Mouse (Mus musculus): ENCODE data around the gene Ccdc96.

Ccdc96 gene

DNA sequence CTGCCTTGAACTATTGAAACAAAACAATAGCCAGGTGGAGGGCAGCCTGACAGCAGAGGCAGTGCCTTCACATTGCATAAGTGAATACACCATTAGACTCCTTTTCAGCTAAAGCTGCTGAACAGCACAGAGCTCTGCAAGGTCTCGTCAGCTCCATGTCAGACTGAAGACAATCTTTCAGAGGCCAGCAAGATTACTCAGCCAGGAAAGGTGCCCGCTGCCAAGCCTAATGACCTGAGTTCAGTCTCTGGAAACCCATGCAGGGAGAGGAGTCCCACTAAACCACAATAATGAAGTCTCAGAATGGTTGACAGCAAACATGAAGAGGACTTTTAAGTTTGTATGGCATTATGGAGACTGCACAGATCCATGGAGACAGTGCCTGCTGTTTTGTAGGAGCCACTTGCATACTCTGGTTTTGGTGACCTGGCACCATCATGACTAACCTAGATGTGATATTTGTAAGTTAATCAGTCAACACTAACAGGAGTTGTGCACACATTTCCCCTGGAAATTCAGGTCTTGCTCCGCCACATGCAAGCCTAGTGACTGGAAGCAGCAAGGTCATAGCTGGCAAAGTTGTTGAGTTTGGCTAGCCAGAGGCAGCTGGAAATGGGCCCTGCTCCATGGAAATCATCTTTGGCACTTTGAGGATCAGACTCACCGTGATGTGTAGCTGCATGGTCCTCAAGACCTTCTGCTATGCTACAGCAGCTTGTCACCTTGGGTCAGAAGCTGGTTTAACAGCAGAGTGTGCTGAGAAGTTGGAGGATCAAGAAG, 11.3 kb upstream of the Ccdc96 start:
- no peak for DNase-seq (ENCODE audit: low read depth)

DNA sequence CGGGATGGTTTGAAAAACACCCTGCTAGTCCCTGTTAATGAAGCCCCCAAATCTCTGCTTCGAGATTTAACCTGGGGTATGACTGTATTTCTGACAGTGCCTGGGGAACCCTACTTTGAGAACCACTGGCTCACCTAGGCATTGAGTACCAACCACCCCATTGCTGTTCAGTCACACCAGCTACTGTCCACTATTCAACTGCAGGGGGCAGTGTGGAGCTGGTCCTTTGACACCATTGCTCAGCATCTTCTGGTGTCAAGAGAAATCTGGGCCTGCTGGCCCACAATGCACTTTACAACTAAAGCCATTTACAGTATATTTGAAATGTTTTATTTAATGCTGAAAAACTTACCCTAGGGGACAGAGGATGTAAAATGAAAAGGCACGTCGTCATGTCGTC, 10.1 kb upstream of the Ccdc96 start:
- DNase-seq (ENCODE audit: low read depth), result peak; percentile 78

DNA sequence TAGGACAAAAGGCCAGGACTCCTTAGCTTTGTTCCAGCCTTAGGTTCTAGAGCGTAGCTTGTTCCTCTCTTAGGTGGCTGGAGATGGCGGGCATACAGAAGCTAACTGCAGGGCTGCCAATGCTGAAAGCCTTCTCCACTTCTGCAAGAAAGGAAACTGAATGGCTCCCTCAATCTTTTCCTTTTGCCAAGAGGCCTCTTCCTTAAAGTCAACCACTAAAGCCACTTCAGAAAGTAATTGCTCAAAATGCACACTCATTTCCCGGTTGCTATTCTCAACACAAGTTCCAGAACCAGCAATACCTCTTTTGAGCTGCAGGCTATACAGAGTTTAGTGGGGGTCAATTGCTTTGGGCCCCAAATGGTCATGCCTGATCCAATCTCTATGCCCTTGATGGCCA, 6.9 kb upstream of the Ccdc96 start:
- peak; percentile 81 for DNase-seq (ENCODE audit: low read depth)

DNA sequence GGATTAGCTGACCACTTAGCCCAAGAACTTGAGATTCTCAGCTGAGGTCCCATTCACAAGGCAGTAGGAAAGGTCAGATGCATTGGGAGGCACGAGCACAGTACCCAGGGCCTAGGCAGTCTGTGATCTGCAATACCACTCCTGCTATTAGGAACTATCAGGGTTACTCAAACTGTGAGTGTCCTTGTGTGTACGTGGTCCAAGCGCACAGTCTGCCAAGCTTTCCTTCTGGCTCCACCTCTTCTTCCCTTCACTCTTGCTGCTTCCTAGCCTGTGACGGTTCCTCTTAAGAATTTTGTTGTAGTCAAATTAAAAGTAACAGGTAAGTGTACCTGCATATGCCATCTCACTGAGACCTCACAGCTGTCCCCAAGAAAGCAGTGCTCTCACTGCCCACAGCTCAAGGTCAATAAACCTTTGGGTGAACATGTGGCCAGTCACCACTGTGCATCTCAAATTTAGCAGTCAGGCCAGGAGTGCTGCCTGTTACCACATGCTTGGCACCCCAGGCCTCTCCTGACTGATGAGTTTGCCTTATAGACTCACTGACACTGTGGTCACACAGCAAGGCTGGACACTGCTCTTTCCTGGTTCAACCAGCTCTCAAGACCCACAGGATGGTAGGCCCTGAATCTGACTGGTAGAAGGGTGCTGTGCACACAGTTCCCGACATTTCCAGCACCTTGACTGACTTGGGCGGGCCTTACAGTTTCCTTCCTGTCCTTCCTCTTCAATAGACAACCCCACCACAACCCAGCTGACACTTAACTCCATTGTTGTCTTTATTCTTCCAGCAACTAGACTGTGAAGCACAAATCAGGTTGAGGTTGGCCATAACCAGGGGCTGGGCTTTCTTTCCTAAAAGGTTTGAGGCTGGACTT, 5.6 kb upstream of the Ccdc96 start:
- peak; percentile 39 for DNase-seq (ENCODE audit: low read depth)

DNA sequence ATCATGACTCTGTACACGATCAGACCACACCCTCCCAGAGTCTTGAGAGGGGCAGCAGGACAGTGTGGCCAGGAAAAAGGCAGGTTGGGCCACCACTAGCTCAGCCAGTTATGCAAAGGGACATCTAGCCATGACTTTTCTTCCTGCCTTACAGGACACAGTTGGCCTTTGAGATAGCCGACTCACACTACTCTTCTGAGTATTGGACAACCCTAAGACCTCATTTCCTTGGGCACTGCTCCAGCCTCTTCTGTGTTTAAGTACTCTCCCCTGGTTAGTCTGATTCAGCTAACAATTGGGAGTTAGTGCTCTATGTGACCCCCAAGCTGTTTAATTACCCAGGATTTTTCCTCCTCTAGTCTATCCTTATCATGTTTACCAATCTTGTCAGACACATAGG, 4.7 kb upstream of the Ccdc96 start:
- DNase-seq (ENCODE audit: low read depth), result peak; percentile 71

DNA sequence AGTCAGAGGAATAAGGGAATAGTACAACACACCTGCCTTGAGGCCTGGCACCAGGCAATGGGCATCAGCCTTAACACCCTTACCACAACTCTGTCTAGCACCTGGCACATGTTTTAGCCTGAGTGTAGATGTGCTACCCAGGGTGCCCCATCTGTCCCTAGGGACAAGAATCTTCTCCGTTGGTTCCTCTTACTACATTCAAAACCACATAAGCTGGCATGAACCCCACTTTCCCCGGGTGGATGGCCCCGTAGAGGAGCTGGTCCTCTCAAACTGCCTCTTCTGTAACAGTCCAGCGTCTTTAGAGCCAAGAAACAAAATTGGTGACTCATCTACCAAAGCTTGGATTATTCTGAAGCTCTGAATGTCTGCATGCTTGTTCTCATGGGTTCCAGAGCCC, 4.0 kb upstream of the Ccdc96 start:
- no peak for DNase-seq (ENCODE audit: low read depth)

DNA sequence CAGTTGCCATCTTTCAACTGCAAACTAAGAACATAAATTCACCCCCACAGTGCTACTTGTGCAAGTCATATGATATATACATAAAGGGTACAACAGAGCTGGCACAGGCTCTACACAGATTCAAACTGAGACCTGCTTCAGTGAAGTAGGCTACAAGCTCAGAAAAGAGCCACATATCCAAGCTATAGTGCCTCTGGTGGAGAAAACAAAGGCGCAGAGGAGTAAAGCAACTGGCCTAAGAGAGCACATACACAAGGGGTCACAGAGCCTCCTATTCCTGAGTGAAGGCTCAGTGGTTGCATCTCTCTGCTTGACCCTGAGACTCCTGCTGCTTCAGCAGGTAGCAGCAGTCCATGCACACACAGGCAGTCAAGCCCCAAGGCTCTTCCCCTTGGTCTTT, 3.3 kb upstream of the Ccdc96 start:
- DNase-seq (ENCODE audit: low read depth), result peak; percentile 23

DNA sequence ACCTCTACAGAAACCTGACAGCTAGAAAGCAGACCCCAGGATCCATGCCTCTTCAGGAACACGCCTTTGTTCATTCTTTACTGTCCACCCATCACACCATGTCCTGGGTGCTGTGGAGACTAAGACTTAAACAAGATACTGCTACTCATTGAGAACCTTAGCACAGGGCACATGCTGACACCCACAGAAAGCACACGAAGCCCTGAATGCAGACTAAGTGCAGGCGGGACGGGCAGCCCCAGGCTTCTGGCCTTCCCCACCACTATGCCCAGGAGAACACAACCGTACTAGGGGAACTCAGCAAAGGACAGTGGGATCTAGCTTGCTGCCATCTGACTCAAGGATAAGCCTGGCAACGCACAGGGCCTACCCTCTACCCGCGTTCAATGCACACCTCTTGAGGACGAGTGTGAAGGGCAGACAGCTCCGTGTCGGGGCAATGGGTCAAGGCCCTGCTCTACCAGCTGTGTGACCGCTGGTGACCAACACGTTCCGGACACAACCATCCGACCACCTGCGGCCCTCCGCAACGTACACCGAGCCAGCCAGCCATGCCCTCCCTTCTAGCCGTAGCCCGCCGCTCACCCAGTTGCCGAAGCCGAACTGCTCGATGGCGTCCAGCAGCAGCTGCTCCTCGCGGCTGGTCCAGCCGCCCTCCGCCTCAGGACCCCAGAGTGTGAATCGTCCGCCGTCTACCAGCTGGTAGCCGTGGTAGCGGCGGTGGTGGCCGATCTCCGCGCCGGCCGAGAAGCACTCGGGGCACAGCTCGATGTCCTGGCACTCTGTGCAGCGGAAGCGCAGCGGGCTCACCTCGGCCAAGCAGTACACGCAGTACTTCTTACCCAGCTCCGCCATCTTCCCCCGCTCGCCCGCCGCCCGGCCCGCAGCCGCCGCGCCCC, 936 bp upstream of the Ccdc96 start:
- peak; percentile 47 for DNase-seq (ENCODE audit: low read depth)

DNA sequence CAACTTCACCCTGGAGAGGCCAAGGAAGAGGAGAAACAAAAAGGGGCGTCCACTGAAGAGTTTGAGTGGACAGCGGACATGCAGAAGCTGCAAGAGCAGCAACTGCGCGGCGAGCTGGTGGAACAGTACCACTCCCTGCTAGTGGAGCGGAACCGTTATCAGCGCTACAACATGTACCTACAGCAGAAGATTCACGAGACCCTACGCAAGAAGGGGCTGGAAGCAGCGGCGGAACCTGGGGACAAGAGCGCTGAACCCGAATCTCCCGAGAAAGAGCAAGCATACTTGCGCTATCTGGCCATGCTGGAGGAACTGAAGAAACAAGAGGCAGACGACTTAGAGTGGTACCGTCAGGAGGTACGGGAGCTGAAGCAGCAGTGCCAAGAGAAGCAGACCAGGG, 918 bp downstream of the Ccdc96 start:
- DNase-seq (ENCODE audit: low read depth), result no peak

DNA sequence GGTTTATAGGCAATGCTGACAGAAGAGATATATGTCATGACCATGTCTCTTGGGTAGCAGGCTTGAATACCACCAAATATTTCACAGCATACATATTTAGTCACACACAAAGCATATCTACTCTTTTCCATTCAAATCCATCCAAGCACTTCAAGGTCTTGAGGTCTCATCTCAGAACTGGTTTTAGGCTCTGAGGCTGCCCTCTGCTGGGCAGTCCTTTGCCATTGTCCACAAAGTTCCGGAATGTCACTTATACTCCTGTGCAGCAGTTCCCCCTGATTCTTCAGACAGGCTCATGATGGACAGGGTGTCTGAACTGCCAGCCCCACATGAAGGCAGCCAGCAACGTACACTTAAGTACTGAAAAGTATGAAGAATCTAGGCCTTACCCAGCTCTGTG, 4.8 kb downstream of the Ccdc96 start:
- peak; percentile 53 for DNase-seq (ENCODE audit: low read depth)

DNA sequence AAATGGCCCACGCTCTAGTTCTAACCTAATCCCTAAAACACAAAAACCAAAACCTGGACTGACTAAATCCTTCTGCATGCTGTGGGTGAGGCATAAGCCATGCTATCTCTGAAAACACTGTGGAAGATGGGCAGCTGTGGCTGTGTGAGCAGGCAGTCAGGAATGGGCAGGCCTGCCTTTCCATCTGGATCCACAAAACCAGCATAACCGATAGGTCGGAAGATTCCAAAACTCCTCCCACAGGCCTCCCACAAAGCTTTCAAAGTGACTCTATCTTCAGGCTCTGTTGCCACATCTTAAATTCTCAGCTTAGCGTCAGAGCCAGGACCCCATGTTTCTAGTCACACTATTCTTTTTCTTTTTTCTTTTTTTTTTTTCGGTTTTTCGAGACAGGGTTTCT, 9.5 kb downstream of the Ccdc96 start:
- DNase-seq (ENCODE audit: low read depth), result no peak

DNA sequence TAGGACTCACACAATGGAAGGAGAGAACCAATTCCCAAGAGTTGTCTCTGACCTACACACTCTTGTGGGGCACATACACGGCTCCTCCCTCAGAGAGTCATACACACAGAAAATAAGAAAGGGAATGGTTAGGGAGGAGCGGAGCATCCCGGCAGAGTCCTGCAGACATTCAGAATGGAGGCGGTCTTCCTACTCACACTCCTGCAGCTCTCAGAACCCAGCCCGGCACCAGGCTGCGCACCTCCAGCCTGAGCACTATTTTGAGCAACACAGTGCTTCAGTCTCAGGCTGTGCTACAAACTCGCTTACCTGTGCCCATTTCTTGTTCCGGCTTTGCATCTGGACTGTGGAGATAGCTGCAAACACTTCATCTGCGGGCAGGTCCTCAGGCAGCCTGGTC, 10.3 kb downstream of the Ccdc96 start:
- DNase-seq (ENCODE audit: low read depth), result no peak

DNA sequence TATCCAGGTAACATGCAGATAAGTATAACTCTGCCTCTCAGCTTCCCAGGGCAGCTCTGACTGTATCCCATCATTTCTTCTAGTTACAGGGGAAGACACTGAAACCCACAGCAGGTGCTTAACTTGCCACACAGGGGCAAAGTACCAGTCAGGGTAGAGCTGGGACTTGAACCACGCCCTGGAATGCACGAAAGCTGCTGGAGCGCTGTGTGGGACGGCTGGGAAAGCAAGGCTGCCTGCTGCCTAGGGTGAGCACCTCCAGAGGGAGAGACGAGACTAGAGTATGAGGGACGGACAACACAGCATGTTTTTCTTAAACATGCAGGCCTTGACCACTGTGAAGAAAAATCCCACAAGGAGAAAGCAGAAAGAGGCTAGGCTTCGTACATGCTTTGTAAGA, 20.8 kb downstream of the Ccdc96 start:
- DNase-seq (ENCODE audit: low read depth), result no peak

DNA sequence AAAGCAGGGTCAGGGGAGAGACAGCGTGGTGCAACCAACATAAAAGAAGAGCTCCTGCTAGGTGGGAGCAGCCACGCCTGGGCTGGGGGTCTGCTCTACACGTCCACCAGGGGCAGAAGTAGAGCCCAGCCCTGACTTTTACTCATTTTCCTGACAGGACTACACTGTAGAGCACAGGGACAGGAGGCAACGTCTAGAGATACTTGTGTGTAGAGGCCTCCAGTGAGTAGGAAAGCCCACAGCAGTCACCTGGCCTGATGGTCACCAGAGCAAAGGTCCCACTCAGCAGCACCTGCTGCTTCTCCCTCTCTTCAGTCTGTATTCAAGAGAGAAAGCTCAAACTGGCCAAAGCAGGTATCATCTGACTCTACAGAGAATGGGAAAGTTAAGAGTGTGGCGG, 21.3 kb downstream of the Ccdc96 start:
- DNase-seq (ENCODE audit: low read depth), result no peak

DNA sequence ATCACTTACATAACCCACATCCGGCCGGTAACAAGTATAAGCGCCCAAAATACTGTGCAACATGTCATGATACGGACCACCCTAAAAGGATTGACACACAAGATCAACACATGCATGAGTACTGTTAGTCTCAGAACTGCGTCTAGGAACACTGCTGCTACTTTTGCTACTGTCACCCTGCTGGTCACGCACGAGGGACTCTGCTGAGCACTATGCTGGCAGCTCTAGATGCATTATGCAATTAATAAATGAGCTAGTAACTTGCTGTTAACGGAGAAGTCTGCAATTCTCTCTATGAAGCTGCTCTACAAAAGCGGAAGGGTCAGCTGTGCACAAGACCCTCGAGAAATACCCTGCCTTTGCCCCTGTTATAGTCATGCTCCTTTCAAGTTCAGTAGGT, 24.0 kb downstream of the Ccdc96 start:
- no peak for DNase-seq (ENCODE audit: low read depth)

DNA sequence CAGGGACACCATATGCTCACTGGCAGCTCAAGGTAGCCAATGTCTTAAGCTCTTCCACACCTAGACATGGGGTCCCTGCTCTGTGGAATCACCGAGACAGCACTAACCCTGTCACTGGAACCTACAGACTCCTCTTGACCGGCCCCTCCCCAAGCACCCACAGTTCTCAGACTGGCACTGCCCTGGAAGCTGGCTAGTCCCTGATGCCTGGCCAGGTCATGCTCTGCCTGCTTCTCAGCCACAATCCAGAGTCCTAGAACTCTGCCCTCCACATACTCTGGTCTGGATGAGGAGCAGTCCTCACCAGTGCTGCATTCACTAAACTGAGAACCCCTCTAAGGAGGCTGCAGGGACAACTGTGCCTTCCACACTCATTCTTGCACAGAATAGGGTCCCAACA, 26.6 kb downstream of the Ccdc96 start:
- no peak for DNase-seq (ENCODE audit: low read depth)

DNA sequence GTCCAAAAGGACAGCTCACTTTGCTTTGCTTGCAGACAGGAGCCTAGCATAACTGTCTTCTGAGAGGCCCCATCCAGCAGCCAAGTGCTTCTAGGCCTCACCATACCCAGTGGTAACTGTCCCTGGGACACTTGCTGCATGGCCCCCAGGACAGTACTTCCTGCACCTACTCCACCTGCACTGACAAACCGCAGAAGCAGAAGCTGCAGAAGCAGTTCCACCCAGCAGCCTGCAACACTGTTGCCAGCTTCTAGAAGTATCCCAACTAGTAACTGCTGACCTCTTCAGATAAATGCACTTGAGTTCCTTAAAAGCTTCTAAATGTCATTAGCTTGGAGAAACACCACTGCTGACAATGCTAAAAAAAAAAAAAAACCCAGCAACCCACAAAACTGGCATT, 30.7 kb downstream of the Ccdc96 start:
- DNase-seq (ENCODE audit: low read depth), result no peak

DNA sequence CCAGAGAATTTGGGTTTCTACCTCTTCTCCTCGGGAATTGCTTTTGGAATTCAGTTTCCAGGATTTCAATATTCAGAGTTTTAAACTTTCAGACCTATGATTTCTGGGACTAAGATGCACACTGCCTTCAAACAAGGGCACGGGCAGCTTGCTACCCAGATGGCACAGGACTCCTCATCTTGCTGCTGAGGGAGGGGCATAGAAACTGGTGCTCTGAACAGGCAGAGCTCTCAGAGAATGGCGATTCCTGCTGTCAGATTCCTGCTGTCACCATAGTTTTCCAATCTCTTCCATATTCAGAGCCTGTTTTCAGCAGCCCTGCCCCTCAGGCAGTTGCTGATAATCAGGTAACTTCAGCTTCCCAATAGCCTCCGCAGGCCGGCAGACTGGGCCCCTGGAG, 31.2 kb downstream of the Ccdc96 start:
- no peak for DNase-seq (ENCODE audit: low read depth)

DNA sequence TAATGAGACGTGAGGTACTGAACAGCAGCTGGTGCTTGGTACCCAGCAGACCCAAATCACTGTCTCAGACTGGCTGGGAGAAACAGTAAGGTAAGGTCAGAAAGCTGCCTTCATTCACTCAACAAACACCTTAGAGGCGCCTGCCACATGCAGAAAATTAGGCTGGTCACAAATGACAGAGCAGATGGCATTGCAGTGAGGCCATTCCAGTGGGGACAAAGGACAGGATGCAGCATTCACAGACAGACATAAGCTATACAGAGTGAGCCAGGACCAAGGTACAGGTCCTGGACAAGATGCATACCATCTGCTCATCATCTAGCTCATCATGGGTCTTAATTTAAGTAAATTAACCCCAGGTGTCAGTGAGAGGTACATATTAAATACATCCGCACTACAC, 33.2 kb downstream of the Ccdc96 start:
- DNase-seq (ENCODE audit: low read depth), result no peak

DNA sequence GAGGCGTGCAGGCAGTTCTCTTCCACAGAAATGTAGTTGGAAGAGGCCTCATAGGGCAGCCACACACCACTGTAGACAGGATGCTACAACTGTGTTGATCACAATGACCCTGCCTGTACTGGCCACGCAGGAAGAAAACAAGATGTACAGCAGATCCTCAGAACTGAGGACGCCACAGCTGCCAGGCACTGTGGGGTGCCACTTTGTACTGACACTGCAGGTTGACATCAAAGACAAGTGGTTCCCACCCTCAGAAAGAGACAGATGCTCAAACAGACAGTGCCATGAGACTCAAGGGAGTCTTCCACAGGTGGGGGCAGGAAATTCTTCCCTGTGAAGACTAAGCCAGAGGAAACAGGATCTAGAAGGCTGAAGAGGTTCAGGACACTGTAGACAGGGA, 35.4 kb downstream of the Ccdc96 start:
- DNase-seq (ENCODE audit: low read depth), result no peak

DNA sequence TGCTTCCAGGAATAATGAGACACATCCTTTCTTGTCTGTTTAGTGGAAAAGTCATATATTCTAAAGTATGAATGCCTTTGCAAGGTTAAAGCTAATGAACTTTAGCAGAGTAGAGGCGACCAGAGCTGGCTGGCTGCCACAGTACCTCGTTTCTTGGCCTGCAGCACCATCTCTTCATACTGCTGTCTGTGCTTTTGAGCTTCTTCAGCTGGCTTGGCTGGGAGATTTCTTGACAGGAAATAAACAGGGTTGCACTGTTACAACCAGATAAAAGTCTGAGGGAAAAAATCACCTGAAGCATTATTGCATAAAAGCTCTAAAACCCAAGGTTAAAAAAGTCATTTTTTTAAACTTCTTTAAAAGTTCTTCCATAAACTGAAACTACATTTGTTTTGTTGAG, 38.4 kb downstream of the Ccdc96 start:
- no peak for DNase-seq (ENCODE audit: low read depth)

DNA sequence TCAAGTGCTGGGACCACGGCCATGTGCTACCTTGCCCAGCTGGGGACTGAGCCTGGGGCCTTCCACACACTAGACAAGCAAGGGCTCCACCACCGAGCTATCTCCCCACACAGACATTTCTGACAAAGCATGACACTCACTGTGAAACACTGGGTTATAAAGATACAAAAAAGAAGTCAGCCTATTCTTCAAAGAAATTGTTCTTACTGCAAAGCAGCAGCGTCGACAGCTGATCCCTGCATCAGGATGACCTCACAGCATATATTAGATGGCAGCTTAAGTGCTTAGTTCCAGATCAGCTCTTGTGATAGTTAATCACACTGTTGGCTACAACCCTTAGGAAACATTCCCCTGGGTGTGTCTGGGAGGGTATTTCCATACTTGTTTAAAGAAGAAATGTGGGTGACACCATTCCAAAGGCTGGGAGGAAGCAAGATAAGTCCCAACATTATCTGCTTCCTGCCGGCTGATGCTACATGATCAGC, 38.9 kb downstream of the Ccdc96 start:
- DNase-seq (ENCODE audit: low read depth), result no peak
